Mouse (Mus musculus) megakaryocyte-erythroid progenitor cell, adult 5-6 weeks (primary cell): Measurements from ENCODE around the gene Itprid1. TPM values are rescaled to one million over a fixed set of nuclear protein-coding genes. Genes with fewer than 3 reads are reported as not detected.

Experiments used
- ATAC-seq: replicated peaks from 2 replicates; pipeline ENCODE4 v1.8.0; 2016; ENCODE audit warnings: mild to moderate bottlenecking, inconsistent platforms; ENCODE audit not compliant: severe bottlenecking, poor library complexity, low FRiP score, low TSS enrichment
- total RNA-seq, 2 experiments: library from RNA; stranded (forward) in 1 of 2; stranded (reverse) in 1 of 2; fragments of 200-1000, 215-1000 nt in 1 of 2; fragments of >200 nt in 1 of 2; fragmentation: Nextera tagmentation in 1 of 2; gene quantifications; 2 replicates each; pipeline ENCODE4 v1.2.3; 2014 to 2017

Itprid1 gene
- total RNA-seq (2014; fragmentation: Nextera tagmentation): not detected in 2 replicates
- total RNA-seq (2017): not detected in 2 replicates

DNA sequence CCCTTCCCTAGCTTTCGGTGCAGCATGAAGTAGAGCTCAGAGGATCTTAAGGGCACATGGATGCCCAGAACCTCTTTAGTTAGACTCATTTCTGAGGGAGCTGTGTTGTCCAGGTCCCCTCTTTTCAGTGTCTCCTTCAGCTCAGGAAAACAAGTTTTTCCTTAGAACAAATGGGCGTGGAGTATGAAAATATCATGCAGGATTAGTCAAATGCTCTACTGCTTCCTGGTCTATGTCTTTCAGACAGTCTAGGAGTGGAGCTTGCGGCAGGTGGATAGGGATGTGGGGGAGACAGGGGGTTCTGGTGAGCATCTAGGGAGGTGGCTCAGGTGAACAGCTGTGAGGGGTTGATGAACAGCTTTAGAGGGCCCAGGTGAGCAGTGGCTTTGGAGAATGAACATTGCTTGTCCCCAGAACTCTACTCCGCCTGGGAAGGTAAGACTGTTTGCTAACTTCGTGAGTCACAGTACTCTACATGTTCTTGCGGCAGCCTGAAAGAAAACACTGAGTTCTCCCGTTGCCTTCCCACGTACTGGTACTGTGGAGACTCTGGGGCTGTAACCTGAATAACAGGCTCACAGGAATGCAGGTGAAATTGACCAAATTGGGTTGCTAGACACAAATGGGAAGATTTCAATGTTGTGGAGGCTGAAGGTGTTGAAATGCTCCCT, at the start of gene Itprid1:
Itprid1 (plus strand) TSS at position 246 of the 671 bp plus-strand sequence.
- ATAC-seq: no peak

- no peak for ATAC-seq
Measured at GRCm38 (mm10) chr6:55789557-55789956, 47.1 kb upstream of the Itprid1 start.

GRCm38 (mm10) chr6:55791852-55792496, 44.7 kb upstream of the Itprid1 start:
- ATAC-seq: no peak

- ATAC-seq: no peak
Measured at GRCm38 (mm10) chr6:55792536-55792935, 44.2 kb upstream of the Itprid1 start.

DNA sequence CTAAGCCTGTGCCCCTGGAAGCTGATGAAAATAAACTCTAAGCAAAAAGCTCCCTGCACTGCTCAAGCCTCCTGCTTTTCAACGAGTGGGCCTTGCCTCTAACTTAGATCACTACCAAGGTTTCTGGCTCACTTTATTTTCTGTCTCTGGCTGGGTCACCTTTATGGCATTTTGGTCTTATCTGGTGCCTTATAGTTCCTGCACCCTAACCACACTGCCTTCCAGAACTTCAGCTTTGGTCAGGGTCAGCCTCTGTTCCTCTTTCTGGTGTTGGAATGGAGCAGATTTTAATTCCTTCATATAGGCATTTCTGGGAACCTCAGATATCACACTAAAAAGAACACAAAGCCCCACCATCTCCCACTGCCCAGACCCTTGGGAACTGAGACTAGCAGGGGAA, 34.0 kb upstream of the Itprid1 start:
- no peak for ATAC-seq

DNA sequence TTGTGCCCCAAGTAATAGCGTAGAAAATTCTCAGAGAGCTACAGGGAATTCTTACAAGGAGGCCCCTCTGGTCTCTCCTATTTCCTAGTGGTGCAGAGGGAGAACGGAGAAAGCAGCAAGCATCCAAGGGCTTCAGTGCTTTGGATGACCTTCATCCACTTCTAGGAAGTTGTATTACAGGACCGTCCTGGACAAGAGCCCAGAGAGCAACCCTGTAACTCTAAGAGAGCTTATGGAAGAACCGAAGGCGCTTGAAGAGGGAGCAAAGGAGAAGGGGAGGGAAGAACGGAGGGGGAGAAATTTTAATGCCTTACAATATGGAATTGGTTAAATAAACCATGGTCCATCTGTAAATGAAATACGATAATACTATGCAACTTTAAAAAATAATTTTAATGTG, 33.3 kb upstream of the Itprid1 start:
- no peak for ATAC-seq

GRCm38 (mm10) chr6:55803991-55804680, 32.6 kb upstream of the Itprid1 start:
- peak; percentile 75 for ATAC-seq

- ATAC-seq: no peak
Measured at GRCm38 (mm10) chr6:55804681-55805000, 32.1 kb upstream of the Itprid1 start.

GRCm38 (mm10) chr6:55805291-55806137, 31.2 kb upstream of the Itprid1 start:
- no peak for ATAC-seq

GRCm38 (mm10) chr6:55806537-55806936, 30.2 kb upstream of the Itprid1 start:
- no peak for ATAC-seq

- no peak for ATAC-seq
Measured at GRCm38 (mm10) chr6:55808692-55809091, 28.0 kb upstream of the Itprid1 start.

DNA sequence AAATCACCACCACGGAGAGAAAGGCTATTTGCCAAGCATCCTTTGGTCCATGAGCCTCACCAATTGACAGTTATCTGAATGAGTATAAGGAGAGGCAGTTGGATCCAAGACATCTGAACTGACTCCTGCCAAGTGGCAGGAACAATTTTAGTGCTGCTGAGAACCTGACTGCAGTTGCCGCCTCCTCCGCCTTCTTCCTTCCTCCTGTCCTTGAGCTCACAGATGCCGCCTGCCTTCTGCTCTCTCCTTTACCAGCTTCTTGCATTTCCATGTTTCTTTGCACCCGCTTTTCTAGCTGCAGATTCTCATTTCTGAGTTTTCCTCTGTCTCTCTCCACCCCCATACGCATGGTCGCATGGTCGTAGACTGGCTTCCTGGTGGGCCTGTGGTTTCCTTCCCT, 25.5 kb upstream of the Itprid1 start:
- no peak for ATAC-seq

- 0 out of 2 replicates have a peak, but pooled peaks have one; percentile 67 for ATAC-seq
Measured at GRCm38 (mm10) chr6:55812353-55812752, 24.3 kb upstream of the Itprid1 start.

- no peak for ATAC-seq
Measured at GRCm38 (mm10) chr6:55814184-55814926, 22.3 kb upstream of the Itprid1 start.

DNA sequence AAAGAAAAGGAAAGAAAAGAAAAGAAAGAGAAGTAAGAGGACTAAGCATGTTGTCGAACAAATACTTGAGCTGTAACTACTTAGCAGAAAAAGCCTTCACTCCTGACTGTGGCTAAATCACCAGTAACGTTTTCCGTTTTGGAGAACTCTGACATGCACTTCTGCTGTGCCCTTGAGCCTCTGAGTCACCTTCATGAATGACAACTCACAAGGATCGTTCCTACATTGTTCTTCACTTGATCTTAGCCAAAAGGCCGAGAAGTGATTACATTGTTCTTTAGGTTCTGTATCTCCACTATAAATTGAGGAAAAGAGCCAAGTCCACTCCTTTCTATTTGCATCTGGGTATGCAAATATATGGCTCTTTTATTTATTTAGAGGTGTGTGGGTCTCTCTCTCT, 19.8 kb upstream of the Itprid1 start:
- no peak for ATAC-seq

DNA sequence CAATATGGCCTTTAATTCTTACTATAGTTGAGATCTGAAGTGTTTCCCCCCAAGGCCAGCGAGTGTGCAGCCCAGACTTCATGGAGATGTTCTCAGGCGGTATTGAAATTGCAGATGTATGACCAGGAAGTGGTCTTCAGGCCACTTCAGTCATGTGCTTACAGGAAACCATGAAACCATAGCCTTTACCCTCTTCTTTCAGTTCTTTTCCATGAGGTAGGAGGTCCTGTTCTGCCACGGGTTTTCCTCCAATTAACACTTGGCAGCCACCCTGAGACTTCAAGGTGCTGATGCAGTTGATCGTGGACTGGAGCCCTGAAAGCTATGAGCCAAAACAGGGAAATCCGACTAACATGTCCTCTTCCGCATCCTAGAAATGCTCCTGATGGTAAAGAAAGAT, 7.0 kb upstream of the Itprid1 start:
- ATAC-seq: no peak

- ATAC-seq: no peak
Measured at GRCm38 (mm10) chr6:55852589-55852988, 15.9 kb downstream of the Itprid1 start.

GRCm38 (mm10) chr6:55856085-55856484, 19.4 kb downstream of the Itprid1 start:
- no peak for ATAC-seq

DNA sequence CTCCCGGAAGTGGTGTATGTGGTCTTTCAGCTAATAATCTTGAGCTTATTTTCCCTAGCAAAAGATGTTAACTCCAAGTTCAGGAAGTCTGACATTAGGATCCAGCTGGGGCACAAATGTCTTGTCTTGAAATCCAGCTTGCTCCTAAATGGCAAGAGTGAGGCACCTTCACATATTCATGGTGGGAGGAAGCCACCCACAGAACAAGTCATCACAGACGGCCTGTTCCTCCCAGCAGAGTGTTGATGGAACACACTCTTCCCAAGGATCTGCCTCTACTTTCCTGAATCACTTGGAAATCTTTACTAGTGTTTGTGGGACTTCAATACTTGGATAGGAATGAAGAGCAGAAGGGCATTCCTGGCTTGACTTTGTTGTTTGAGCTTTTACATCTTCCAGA, 28.5 kb downstream of the Itprid1 start:
- no peak for ATAC-seq
